Mouse (Mus musculus): Measurements from ENCODE around the gene Stat6.
"Not testable (repeated sequence)": the region's sequence is repeated elsewhere in the genome, so short reads cannot be mapped to it uniquely, and the experiment has no call there.

Stat6 gene

GRCm38 (mm10) chr10:127652906-127653638, 10.3 kb downstream of the Stat6 start:
- no peak for DNase-seq (ENCODE audit: low spot score in 2 of 2)

GRCm38 (mm10) chr10:127654970-127655579, 12.3 kb downstream of the Stat6 start:
- DNase-seq (ENCODE audit: low spot score in 2 of 2) = no peak

- not testable (repeated sequence) for DNase-seq (ENCODE audit: low spot score in 2 of 2)
Measured at GRCm38 (mm10) chr10:127657617-127658016, 14.8 kb downstream of the Stat6 start.

- DNase-seq (ENCODE audit: low spot score in 2 of 2) = no peak
Measured at GRCm38 (mm10) chr10:127658076-127658475, 15.3 kb downstream of the Stat6 start.

DNA sequence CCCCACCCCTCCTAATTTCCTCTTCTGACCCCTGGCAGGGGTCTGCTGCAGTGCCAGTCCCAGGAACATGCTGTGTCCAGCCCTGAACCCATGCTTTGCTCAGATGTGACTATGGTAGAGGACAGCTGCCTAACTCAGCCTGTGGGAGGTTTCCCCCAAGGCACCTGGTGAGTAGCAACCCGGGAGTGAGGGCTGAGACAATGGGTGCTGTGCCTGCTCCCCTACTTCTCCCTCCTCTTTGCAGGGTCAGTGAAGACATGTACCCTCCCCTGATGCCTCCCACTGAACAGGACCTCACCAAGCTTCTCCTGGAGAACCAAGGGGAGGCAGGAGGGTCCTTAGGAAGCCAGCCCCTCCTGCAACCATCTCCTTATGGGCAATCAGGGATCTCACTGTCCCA, 16.8 kb downstream of the Stat6 start:
- no peak for DNase-seq (ENCODE audit: low spot score in 2 of 2)

DNA sequence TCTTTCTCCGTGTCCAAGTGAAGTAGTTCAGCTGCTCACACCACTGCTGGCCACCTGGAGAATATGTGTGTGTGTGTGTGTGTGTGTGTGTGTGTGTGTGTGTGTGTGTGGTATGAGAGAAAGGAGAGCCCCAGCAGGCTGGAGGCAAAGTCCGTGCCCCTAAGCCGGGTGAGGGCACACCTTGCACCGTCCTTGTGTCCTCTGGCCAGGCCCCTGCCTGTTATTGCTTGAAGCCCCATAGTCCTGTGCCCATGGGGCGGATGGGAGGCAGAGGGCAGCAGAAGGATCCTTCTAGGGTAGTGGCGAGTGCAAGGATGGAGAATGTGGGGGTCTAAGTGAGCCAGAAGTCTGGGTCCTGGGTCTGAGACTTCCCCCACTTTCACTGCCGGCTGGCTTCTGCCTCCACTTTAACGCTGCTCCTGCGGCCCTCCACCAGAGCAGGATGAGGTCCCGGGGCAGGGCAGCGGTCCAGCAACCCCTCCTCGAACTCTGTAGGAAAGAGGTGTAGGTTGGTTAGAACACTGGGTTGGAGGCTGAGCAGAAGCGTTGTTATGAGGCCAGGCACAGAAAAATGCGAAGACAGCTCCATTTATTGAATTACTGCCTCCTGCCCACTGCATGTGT, 18.6 kb downstream of the Stat6 start:
- no peak for DNase-seq (ENCODE audit: low spot score in 2 of 2)

- DNase-seq (ENCODE audit: low spot score in 2 of 2) = peak; percentile 38 to 60
Measured at GRCm38 (mm10) chr10:127661915-127662663, 19.3 kb downstream of the Stat6 start.

DNA sequence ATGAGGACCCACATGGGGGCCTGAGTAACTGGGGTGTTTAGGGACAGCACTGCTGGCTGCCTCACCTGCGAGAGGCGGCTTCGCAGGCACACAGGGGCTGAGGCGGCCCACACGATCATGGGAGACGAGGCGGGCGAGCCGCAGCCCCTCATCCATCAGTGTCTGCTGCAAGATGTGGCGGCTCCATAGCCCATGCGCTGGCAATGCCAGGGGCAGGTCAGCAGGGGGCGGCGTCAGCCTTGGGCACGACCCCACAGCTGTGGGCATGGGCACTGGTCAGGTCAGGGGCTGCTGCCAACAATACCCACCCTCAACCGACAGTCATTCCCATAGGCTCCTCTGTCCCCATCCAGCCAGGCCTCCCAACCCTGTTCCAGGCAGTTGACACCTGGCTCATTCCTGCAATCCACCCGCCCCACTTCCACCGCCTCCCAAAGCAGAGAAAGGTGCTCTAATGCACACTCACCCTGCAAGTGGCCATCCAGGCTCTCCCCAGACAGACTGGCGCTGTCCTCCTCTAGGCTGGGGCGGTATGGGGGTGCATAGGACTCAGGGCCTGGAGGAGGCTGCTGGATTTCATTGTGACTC, 20.0 kb downstream of the Stat6 start:
- no peak for DNase-seq (ENCODE audit: low spot score in 2 of 2)

DNA sequence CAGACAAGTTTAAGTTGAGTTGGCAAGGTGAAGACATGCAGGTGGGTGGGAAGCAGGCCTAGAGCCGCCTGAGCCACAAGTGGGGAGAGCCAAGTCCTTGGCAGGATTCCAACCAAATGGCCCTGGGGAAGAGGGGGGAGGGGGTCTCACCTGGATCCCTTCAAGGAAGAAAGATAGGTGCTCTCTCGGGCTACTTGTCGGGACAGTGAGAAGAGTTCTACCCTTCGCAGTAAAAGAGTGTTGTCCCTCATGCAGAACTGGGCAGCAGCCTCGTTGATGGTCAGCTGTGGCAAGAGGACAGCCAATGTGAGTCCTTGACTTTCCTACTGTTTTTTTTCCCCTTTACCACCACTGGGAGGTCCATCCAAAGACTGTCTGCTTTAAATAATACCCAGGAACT, 20.8 kb downstream of the Stat6 start:
- no peak for DNase-seq (ENCODE audit: low spot score in 2 of 2)

- no peak for DNase-seq (ENCODE audit: low spot score in 2 of 2)
Measured at GRCm38 (mm10) chr10:127664166-127664565, 21.4 kb downstream of the Stat6 start.

- DNase-seq (ENCODE audit: low spot score in 2 of 2) = no peak
Measured at GRCm38 (mm10) chr10:127664891-127665290, 22.1 kb downstream of the Stat6 start.

DNA sequence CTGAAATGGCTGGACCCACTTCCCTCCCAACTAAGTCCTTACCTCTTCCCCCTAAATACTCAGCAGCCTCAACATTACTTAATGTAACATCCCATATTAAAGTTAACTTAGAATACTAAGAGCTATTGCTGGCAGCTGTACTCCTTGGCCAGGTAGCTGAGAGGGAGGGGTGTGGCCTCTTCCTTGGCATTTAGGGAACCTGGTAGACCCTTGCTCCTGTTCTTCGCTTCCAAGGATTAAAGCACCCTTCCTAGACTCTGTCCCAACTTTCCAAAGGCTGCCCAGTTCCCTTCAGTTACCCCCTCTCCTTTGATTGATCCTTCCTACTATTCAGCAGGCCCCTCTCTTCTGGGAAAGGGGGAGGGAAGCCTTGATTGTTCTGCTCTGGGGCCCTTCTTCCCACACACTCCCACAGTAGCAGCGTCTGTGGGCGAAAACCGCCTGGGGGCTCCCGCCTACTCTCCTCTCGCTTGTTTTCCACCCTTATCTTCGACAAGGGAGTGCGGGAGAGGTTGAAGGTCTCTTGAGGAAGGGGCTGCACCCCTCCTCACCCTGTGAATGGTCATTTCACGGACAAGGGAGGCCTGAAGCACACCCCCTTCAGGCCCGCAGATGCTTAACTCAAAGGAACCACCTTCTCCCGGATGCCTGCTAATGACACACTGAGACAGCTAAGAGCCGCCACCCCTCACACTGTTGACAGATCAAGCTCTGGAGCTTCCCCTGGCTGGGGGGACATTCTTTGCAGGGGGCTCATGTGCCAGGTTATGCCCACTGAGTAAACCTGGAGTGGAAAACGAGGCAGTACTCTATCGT, 22.8 kb downstream of the Stat6 start:
- no peak for DNase-seq (ENCODE audit: low spot score in 2 of 2)

DNA sequence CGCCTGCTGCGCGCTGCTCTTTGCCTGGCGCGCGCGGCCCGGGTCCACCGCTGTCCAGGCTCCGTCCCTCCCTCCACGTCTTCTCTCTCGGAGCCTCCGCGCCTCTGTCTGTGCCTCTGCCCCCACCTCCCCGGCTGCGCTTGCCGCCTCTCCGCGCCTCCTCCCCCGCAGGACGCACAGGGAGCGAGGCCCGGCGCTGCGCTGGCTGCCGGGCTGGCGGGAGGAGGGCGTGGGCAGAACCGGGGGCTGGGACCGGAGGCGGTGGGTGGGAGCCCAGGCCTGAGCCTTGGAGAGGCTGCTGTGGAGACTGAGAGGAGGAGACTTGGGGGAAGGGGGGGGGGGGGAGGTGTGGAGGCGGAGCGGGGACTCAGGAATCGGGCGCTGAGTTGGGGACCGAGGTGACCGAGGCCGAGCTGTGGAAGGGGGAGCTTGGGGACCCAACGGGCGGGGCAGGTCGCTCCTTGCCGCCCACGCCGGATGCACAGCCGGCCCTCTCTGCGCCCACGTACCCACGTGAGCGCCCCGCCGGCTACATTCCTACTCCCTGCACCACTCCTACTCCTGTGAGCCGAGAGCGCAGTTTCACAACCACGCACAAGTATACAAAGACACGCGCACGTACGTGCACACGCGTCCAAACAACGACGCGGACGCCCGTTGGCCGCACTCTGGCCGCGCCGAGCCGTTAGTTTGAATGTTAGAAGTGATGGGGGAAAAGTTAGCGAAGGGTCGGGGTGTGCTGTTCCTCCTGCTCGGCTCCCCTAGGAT, 23.9 kb downstream of the Stat6 start, which contains the start of gene Nemp1:
Gene Nemp1, plus strand, starts transcription at position 401 of the 768 bp plus-strand sequence.
- peak; percentile 70 to 87 for DNase-seq (ENCODE audit: low spot score in 2 of 2)

GRCm38 (mm10) chr10:127667269-127668092, 24.7 kb downstream of the Stat6 start:
- DNase-seq (ENCODE audit: low spot score in 2 of 2) = peak; percentile 67 to 87

GRCm38 (mm10) chr10:127668093-127669050, 25.6 kb downstream of the Stat6 start, which contains the start of gene Nab2:
TSS of gene Nab2 (minus strand) at chr10:127668568.
- peak; percentile 66 to 70 for DNase-seq (ENCODE audit: low spot score in 2 of 2)

DNA sequence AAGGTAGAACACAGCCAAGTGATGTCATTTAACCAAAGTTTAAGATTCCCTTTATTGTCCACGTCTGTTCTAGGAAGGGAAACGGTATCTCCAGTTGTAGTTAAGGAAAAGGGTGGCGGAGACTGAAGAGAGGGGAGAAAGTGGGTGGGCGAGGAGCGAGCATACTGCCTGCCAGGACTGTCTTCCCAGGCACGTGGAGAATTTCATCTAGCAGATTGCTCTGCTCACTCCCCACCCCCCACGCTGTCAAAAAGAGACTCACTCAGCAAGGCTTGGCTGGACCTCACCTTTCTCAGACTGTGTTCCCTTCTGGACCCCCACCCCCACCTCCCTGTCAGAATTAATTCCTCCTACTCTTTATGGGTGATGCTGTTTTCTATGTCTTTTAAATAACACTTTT, 26.4 kb downstream of the Stat6 start:
- DNase-seq (ENCODE audit: low spot score in 2 of 2) = no peak

GRCm38 (mm10) chr10:127670185-127670584, 27.4 kb downstream of the Stat6 start:
- no peak for DNase-seq (ENCODE audit: low spot score in 2 of 2)

GRCm38 (mm10) chr10:127671276-127671675, 28.5 kb downstream of the Stat6 start:
- no peak for DNase-seq (ENCODE audit: low spot score in 2 of 2)
